Mouse (Mus musculus): Measurements from ENCODE around the gene Cenpo. TPM values are rescaled to one million over a fixed set of nuclear protein-coding genes. Genes with fewer than 3 reads are reported as not detected.

Cenpo gene
- polyA plus RNA-seq (2012; rRNA removed): 3.0 and 3.4 TPM in 2 replicates

GRCm38 (mm10) chr12:4233572-4234508, at the start of gene Cenpo, which contains the start of gene Ptrhd1:
TSS of gene Cenpo (minus strand) at chr12:4234294.
TSS of gene Ptrhd1 (plus strand) at chr12:4234027.

Other genes with a start within 250 kb of the Cenpo start
- gene Efr3b, start 195.4 kb downstream of the Cenpo start, polyA plus RNA-seq (2012; rRNA removed): 0.72 and 1.5 TPM in 2 replicates
- gene Dnajc27, start 151.7 kb downstream of the Cenpo start, polyA plus RNA-seq (2012; rRNA removed): 1.2 and 1.6 TPM in 2 replicates
- gene Adcy3, start 101.2 kb downstream of the Cenpo start, polyA plus RNA-seq (2012; rRNA removed): 2.3 and 2.7 TPM in 2 replicates
- 2.1 and 2.6 TPM in 2 replicates for gene Ptrhd1, start 267 bp downstream of the Cenpo start, polyA plus RNA-seq (2012; rRNA removed)
- 5.3 and 5.8 TPM in 2 replicates for gene Ncoa1, start 242.9 kb upstream of the Cenpo start, polyA plus RNA-seq (2012; rRNA removed)

Measured in stomach, adult 2 months (tissue).